Mouse (Mus musculus) neural tube, embryonic 14.5 days (tissue): ENCODE data around the gene Ptger3. TPM values are rescaled to one million over a fixed set of nuclear protein-coding genes. Genes with fewer than 3 reads are reported as not detected.

Source experiments
- ATAC-seq: fragments of 200-750 bp; cut with Nextera tagmentation; 2 replicates; pipeline ENCODE4 v1.8.0; 2017; ENCODE audit warnings: low read depth, mild to moderate bottlenecking, moderate TSS enrichment, moderate library complexity
- H3K27ac ChIP-seq: fragments of 300-500 bp; sonication (generic); 2 replicates; pipeline ENCODE4 v1.5.1; 2014; ENCODE audit warnings: low read depth, mild to moderate bottlenecking, control low read depth, low read length, moderate library complexity, mixed read lengths
- H3K27me3 ChIP-seq: fragments of 300-500 bp; sonication (generic); 2 replicates; pipeline ENCODE4 v1.6.1; 2014; ENCODE audit warnings: low read length; ENCODE audit not compliant: control insufficient read depth, insufficient read depth
- H3K36me3 ChIP-seq: fragments of 300-500 bp; sonication (generic); 2 replicates; pipeline ENCODE4 v1.6.1; 2014; ENCODE audit warnings: low read length, mixed read lengths; ENCODE audit not compliant: control insufficient read depth, insufficient read depth
- H3K4me1 ChIP-seq: fragments of 300-500 bp; sonication (generic); 2 replicates; pipeline ENCODE4 v1.6.1; 2014; ENCODE audit warnings: low read length; ENCODE audit not compliant: control insufficient read depth, insufficient read depth
- H3K4me2 ChIP-seq: fragments of 300-500 bp; sonication (generic); 2 replicates; pipeline ENCODE4 v1.6.1; 2014; ENCODE audit warnings: mild to moderate bottlenecking, low read depth, low read length, control low read depth
- H3K4me3 ChIP-seq: fragments of 300-500 bp; sonication (generic); 2 replicates; pipeline ENCODE4 v1.5.1; 2014; ENCODE audit warnings: low read depth, low read length, control low read depth, mixed read lengths
- H3K9ac ChIP-seq: fragments of 300-500 bp; sonication (generic); replicated peaks from 2 replicates; pipeline ENCODE4 v1.6.1; 2014; ENCODE audit warnings: low read depth, mild to moderate bottlenecking, control low read depth, low read length, mixed read lengths
- H3K9me3 ChIP-seq: fragments of 300-500 bp; sonication (generic); 2 replicates; pipeline ENCODE4 v1.6.1; 2016; ENCODE audit warnings: low read length; ENCODE audit not compliant: control insufficient read depth
- WGBS: fragments of 180-500 bp; shearing (Covaris S2); extraction: QIAGEN DNeasy Blood & Tissue Kit; methylation state at CpG from one replicate; pipeline ENCODE4 v1.1.7; 2014; 5-methylcytosine and 5-hydroxymethylcytosine counted together
- microRNA counts: library from miRNA; unstranded; fragments of <30 nt; microRNA quantifications from one replicate; lab custom pipeline; 2016
- microRNA-seq: library from miRNA; unstranded; fragments of <30 nt; microRNA quantifications from one replicate; pipeline ENCODE4, GENCODE M21; 2016
- polyA plus RNA-seq: library from polyadenylated mRNA; unstranded; fragments of >200 nt; fragmentation: Nextera tagmentation; extraction: Ambion mirVana; gene quantifications from 2 replicates; pipeline ENCODE4 v1.2.1, GENCODE M21; 2014

Ptger3 gene
- polyA plus RNA-seq, 1 experiment from 2014 or later: 6.2 TPM

DNA sequence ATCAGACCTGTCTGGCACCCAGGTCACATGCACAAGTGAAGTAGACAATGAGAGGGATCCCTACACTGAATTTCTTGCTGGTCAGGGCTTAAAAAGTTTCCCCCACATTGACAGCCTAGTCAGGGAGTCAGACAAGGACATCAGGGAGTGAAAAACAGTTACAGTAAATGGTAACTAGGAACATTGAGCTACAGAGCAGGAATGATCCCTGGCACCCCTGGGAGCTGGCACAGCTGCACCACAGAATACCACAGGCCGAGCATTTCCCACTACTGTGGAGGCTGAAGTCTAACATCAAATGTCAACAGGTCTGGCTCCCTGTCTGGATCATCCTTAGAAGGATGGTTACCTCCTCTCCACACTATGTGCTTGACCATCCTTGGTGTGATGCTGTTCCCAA, 98.8 kb downstream of the Ptger3 start:
- Histone ChIP-seq H3K27me3 (no peaks in the 10 kb centered on the region), H3K36me3 (no peaks in the 10 kb centered on the region), H3K4me2 (no peak overlapping the region), H3K27ac (no peak overlapping the region), H3K4me1 (no peaks in the 10 kb centered on the region), H3K9me3 (no peaks in the 10 kb centered on the region), H3K9ac (no peak overlapping the region), H3K4me3 (no peak overlapping the region)
- no peak for ATAC-seq
- WGBS: 37% methylated on average over 1 of the region's 1 CpGs

DNA sequence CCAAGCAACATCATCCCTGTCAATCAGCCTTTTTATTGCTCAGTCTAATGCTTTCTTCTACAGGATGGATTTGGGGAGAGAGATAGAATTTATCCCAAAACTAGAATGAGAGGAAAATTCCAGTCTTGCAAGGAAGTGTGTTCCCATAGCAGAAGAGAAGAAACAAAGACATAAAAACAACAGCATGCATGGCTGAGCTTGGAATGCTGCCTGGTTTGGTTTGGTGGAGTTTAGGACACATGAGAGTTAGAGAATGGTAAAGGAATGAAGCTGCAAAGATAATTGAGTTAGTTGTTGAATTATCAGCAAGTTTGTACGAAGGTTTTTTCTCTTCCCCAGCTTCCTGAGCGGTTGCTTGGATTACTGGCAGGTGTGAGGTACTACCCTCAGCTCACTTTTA, 99.5 kb downstream of the Ptger3 start:
- no peaks in the 10 kb centered on the region for H3K27me3 ChIP-seq
- no peak overlapping the region for H3K4me2 ChIP-seq
- H3K27ac ChIP-seq: no peak overlapping the region
- H3K36me3 ChIP-seq: no peaks in the 10 kb centered on the region
- H3K9ac ChIP-seq: no peak overlapping the region
- H3K4me3 ChIP-seq: no peak overlapping the region
- no peaks in the 10 kb centered on the region for H3K9me3 ChIP-seq
- WGBS: 81% methylated on average over 2 of the region's 2 CpGs
- no peaks in the 10 kb centered on the region for H3K4me1 ChIP-seq
- ATAC-seq: no peak

DNA sequence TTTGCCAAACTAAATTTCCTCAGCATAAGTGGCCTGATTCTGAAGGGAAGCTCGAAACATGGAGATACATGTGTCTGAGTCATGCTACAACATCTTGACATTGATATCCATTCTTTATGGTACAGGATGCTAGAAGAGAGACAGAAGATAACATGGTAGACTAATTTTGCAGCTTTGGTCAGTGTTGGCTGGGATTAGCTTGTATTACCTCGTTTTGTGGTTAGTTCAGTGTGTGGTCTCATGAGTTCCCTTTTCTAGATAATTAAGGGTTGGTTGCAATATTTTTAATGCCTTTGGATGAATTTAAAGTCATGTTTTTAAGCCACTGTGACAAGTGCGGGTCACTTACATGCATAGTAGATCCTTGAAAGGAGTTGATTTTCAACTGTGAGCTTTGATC, 119.4 kb downstream of the Ptger3 start:
- H3K9ac ChIP-seq: no peak overlapping the region
- no peak for ATAC-seq
- no peak overlapping the region for H3K4me3 ChIP-seq
- no peak overlapping the region for H3K27ac ChIP-seq
- no peak overlapping the region for H3K4me2 ChIP-seq
- WGBS: 83% methylated on average over 3 of the region's 3 CpGs
- H3K4me1 ChIP-seq: no peaks in the 10 kb centered on the region
- H3K9me3 ChIP-seq: no peaks in the 10 kb centered on the region
- no peaks in the 10 kb centered on the region for H3K27me3 ChIP-seq
- H3K36me3 ChIP-seq: no peaks in the 10 kb centered on the region

DNA sequence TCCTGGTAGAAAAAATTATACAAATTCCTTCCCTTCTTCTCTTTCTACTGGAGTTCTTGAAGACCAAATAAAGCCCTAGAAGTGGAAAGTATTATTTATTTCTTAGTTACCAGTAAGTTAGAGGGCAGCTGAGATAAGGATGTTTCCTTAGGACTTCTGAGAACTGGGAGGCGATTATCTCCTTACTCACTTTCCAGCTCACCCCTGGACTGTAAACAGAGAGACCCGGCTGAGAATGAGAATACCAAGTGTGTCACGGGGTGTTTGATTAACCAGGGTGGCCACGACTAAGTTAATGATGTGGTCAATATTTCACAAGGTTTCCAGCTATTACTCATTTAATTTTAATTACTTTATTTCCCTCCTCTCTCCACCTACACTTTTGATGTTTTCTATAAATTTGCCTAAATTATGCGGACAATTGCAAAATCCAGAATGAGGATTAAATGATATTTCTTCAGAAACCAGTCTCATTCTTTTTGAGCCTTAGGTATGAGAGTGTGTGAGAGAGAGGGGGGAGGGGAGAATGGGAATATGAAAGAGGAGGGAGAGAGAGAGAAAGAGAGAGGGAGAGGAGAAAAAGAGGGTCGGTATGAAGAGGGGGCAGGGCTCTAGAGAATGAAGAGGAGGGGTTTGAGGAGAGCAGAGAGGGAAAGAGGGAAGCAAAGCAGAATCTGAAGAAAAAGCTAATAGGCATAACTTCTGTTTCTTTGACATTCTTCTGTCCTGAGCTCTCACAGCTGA, 121.9 kb downstream of the Ptger3 start:
- Histone ChIP-seq H3K36me3 (no peaks in the 10 kb centered on the region), H3K27ac (no peak overlapping the region), H3K4me2 (no peak overlapping the region), H3K9me3 (no peaks in the 10 kb centered on the region), H3K4me1 (no peaks in the 10 kb centered on the region), H3K9ac (no peak overlapping the region), H3K27me3 (no peaks in the 10 kb centered on the region), H3K4me3 (no peak overlapping the region)
- no peak for ATAC-seq
- 58% methylated on average over 6 of the region's 6 CpGs for WGBS

MicroRNA genes within 50 kb of the gene (microRNA counts, 519-probe panel; counts per million panel counts)
- not detected for microRNA mmu-miR-186 (lab: Ali Mortazavi, UCI)

Small RNA genes lying within 50 kb of the gene (microRNA-seq; reads per million reads assigned to microRNA genes)
- 438 reads per million, percentile 68 among the genes with 10 or more reads in this experiment for gene Mir186

Other genes starting within 250 kb of the Ptger3 start
- 112 and 124 TPM in 2 replicates for gene Zranb2, start 32.7 kb upstream of the Ptger3 start, polyA plus RNA-seq